Mouse (Mus musculus) liver, postnatal 0 days (tissue): ENCODE results near the gene Ddx60. TPM values are rescaled to one million over a fixed set of nuclear protein-coding genes. Genes with fewer than 3 reads are reported as not detected.
A peak's percentile ranks its signal among the peaks of the same experiment; 100 is the strongest.
"Not testable (repeated sequence)": the region's sequence is repeated elsewhere in the genome, so short reads cannot be mapped to it uniquely, and the experiment has no call there.

Source experiments
- ATAC-seq: fragments of 200-750 bp; cut with Nextera tagmentation; 2 replicates; pipeline ENCODE4 v1.8.0; 2017; ENCODE audit warnings: mild to moderate bottlenecking, moderate library complexity
- DNase-seq: peaks from one replicate; pipeline ENCODE4 v3.0.0-alpha.2; 2016
- H3K27ac ChIP-seq: fragments of 300-500 bp; sonication (generic); 2 replicates; pipeline ENCODE4 v1.5.1; 2014; ENCODE audit warnings: antibody characterized with exemption, moderate library complexity, mild to moderate bottlenecking, low read depth
- H3K27me3 ChIP-seq: fragments of 300-500 bp; sonication (generic); 2 replicates; pipeline ENCODE4 v1.6.1; 2014; ENCODE audit warnings: low read length, control low read depth, mixed read lengths; ENCODE audit not compliant: insufficient read depth
- H3K36me3 ChIP-seq: fragments of 300-500 bp; sonication (generic); replicated peaks from 2 replicates; pipeline ENCODE4 v1.6.1; 2014; ENCODE audit warnings: mild to moderate bottlenecking, control low read depth, low read length, moderate library complexity, mixed read lengths; ENCODE audit not compliant: insufficient read depth
- H3K4me1 ChIP-seq: fragments of 300-500 bp; sonication (generic); 2 replicates; pipeline ENCODE4 v1.6.1; 2014; ENCODE audit warnings: antibody characterized with exemption, mild to moderate bottlenecking, control low read depth; ENCODE audit not compliant: insufficient read depth
- H3K4me2 ChIP-seq: fragments of 300-500 bp; sonication (generic); 2 replicates; pipeline ENCODE4 v1.6.1; 2014; ENCODE audit warnings: low read depth, mild to moderate bottlenecking, low read length, moderate library complexity, mixed read lengths
- H3K4me3 ChIP-seq: fragments of 300-500 bp; sonication (generic); 2 replicates; pipeline ENCODE4 v1.5.1; 2014; ENCODE audit warnings: low read depth, low read length
- H3K9ac ChIP-seq: fragments of 300-500 bp; sonication (generic); replicated peaks from 2 replicates; pipeline ENCODE4 v1.6.1; 2014; ENCODE audit warnings: mild to moderate bottlenecking, moderate library complexity
- H3K9me3 ChIP-seq: fragments of 300-500 bp; sonication (generic); 2 replicates; pipeline ENCODE4 v1.6.1; 2016; ENCODE audit warnings: mild to moderate bottlenecking, control low read depth, low read length, mixed read lengths
- CTCF ChIP-seq: sonication (generic); IDR thresholded peaks from 2 replicates; pipeline ENCODE4 v1.5.1; 2016; ENCODE audit warnings: antibody characterized with exemption, low read depth
- EP300 ChIP-seq: IDR thresholded peaks from 2 replicates; pipeline ENCODE4 v1.6.1; 2016; ENCODE audit warnings: antibody characterized with exemption, low read depth, mild to moderate bottlenecking
- WGBS: fragments of 180-500 bp; shearing (Covaris S2); extraction: QIAGEN DNeasy Blood & Tissue Kit; methylation state at CpG from one replicate; pipeline ENCODE4 v1.1.7; 2014; ENCODE audit not compliant: insufficient replicate concordance; 5-methylcytosine and 5-hydroxymethylcytosine counted together
- polyA plus RNA-seq: library from polyadenylated mRNA; unstranded; fragments of >200 nt; fragmentation: Nextera tagmentation; extraction: Ambion mirVana; gene quantifications from 2 replicates; pipeline ENCODE4 v1.2.1, GENCODE M21; 2015

The Ddx60 gene
- polyA plus RNA-seq, 1 experiment from 2014 or later = 2.7 TPM

- no peaks in the 10 kb centered on the region for H3K4me1 ChIP-seq
Measured at GRCm38 (mm10) chr8:61920389-61920788, 7.5 kb upstream of the Ddx60 start.

DNA sequence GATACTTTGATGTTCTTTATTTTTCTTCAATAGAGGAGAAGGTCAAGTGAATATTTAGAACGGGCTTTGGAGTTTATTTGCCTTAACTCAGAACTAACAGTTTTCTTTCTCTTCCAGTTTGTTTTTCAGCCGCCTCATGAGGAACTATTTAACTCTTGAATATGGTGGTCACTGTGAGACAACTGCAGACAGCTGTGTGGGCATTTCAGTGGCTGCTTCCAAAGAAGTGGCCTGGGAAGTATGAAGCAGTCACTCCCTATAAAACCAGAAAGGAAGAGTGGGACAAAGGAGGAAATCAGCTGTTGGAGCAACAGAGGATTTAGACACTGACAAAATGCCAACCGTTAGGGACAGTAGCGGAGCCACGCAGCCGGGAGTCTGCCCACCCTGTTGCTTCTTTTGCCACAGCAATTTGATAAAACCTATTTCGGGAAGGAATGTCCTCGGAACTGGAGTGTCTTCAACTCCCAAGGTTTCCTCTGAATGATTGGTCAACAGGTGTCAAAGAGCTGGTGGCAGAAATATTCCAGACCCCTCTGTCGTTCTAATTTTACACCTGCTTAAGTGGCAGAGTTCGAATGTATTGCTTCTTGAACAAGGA is 6.3 kb upstream of the Ddx60 start:
- H3K27me3 ChIP-seq = no peaks in the 10 kb centered on the region
- 74% methylated on average over 10 of the region's 10 CpGs for WGBS
- H3K36me3 ChIP-seq = no peaks in the 10 kb centered on the region
- ATAC-seq (no peak), DNase-seq (no peak)
- no peak overlapping the region for H3K27ac ChIP-seq
- no peak for TF ChIP-seq EP300
- TF ChIP-seq CTCF = no peak
- no peaks in the 10 kb centered on the region for H3K9me3 ChIP-seq
- H3K4me3 ChIP-seq = no peak overlapping the region
- no peak overlapping the region for H3K9ac ChIP-seq
- no peak overlapping the region for H3K4me2 ChIP-seq
- no peaks in the 10 kb centered on the region for H3K4me1 ChIP-seq

More at GRCm38 (mm10) chr8:61920389-61920788, 7.5 kb upstream of the Ddx60 start:
- ATAC-seq = peak; percentile 45; the same call in 1 of the 2 replicates
- no peak for TF ChIP-seq EP300
- TF ChIP-seq CTCF = no peak
- Histone ChIP-seq H3K27ac (no peak overlapping the region), H3K36me3 (no peaks in the 10 kb centered on the region), H3K4me3 (no peak overlapping the region), H3K27me3 (no peaks in the 10 kb centered on the region), H3K9me3 (no peaks in the 10 kb centered on the region), H3K4me2 (0 out of 2 replicates have a peak overlapping the region, but pooled peaks have one; percentile 13), H3K9ac (no peak overlapping the region)
- 50% methylated on average over 7 of the region's 7 CpGs for WGBS
- DNase-seq = no peak

DNA sequence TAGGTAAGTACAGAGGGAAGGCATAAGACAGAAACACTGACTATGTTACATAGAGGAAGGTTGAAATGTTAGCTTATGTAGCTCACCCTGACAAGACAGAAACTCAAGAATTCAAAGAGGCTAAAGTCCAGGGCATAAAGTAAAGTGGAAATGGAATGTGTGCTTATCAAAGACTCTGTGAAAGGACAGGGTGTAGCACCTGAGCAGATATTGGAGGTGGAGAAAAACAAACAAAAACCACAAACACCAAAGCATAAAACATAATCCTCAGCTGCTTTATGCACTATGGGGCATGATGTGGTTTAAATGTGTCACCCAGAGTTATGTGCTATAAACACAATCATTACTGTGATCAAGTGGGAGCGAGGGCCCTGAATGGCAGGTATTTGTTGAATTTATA is 3.4 kb upstream of the Ddx60 start:
- Histone ChIP-seq H3K4me3 (no peak overlapping the region), H3K9ac (no peak overlapping the region), H3K27me3 (no peaks in the 10 kb centered on the region), H3K27ac (no peak overlapping the region), H3K4me1 (peaks cover 9% of the 10 kb centered on the region; the same call in 1 of the 2 replicates), H3K9me3 (no peaks in the 10 kb centered on the region), H3K36me3 (no peaks in the 10 kb centered on the region), H3K4me2 (no peak overlapping the region)
- WGBS = 75% methylated on average over 1 of the region's 1 CpGs
- DNase-seq (no peak), ATAC-seq (no peak)
- no peak for TF ChIP-seq EP300
- TF ChIP-seq CTCF = no peak

DNA sequence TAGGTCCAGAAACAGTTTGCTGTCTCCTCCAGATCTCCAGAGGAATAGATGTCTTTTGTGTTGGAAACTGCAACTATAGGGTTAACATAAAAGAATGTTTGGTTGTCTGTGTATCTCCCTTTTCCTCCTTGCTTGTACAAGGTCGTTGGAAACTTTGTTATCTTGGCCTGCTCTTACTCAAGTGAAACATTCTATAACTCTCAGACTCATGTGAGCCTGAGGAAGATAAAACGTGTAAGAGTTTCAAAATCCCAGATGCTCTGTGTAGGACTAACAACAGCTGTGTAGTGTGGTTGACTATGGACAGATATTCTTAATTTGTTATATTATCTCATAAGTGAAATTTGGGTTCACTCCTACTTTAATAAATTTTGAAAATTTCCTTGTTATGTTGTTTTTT is 5.4 kb downstream of the Ddx60 start:
- 20% methylated on average over 2 of the region's 2 CpGs for WGBS
- no peak overlapping the region for H3K27ac ChIP-seq
- TF ChIP-seq CTCF (no peak), EP300 (no peak)
- H3K4me1 ChIP-seq = peaks cover 4% of the 10 kb centered on the region; the same call in 1 of the 2 replicates
- H3K4me3 ChIP-seq = no peak overlapping the region
- ATAC-seq = no peak
- H3K36me3 ChIP-seq = no peaks in the 10 kb centered on the region
- no peak overlapping the region for H3K9ac ChIP-seq
- H3K4me2 ChIP-seq = no peak overlapping the region
- H3K27me3 ChIP-seq = no peaks in the 10 kb centered on the region
- no peaks in the 10 kb centered on the region for H3K9me3 ChIP-seq
- no peak for DNase-seq

- no peak for ATAC-seq
- no peak for TF ChIP-seq CTCF
- no peak for TF ChIP-seq EP300
- H3K4me1 ChIP-seq = no peaks in the 10 kb centered on the region
- no peak overlapping the region for H3K4me2 ChIP-seq
- no peak overlapping the region for H3K4me3 ChIP-seq
- no peaks in the 10 kb centered on the region for H3K36me3 ChIP-seq
- WGBS = 71% methylated on average over 2 of the region's 2 CpGs
- no peaks in the 10 kb centered on the region for H3K27me3 ChIP-seq
- no peak overlapping the region for H3K27ac ChIP-seq
- no peak overlapping the region for H3K9ac ChIP-seq
- H3K9me3 ChIP-seq = no peaks in the 10 kb centered on the region
- no peak for DNase-seq
Measured at GRCm38 (mm10) chr8:61937576-61937975, 9.7 kb downstream of the Ddx60 start.

- not testable (repeated sequence) for H3K4me3 ChIP-seq, H3K9ac ChIP-seq, H3K9me3 ChIP-seq, H3K27me3 ChIP-seq, DNase-seq, ATAC-seq, H3K36me3 ChIP-seq, H3K27ac ChIP-seq, H3K4me2 ChIP-seq, H3K4me1 ChIP-seq
- 64% methylated on average over 4 of the region's 4 CpGs for whole genome bisulfite sequencing
Measured at GRCm38 (mm10) chr8:61964591-61965375, 36.9 kb downstream of the Ddx60 start.
